Mouse (Mus musculus): ENCODE measurements around the gene Olfr316.
"Not testable (repeated sequence)": the region's sequence is repeated elsewhere in the genome, so short reads cannot be mapped to it uniquely, and the experiment has no call there.

Olfr316 gene

DNA sequence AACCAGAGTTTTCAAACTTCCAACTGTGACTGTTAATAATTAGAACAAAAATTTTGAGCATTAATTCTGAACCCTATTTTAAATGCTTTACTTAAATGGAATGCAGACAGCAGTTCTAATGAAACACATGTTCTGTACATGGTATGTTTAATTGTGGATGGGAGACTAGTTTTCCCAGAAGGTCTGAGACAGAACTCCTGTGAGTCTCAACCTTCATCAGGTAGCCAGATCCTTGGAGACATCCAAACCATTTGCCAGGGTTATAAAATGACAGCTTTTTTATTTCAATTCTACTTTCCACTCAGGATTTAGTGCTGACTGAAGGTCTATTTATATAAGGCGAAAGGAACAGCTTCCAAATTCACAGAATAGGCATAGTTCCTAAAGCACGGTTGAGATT lies at the start of gene Olfr316:
Olfr316 (plus strand) TSS at position 301 of the 400 bp plus-strand sequence.
- no peak for DNase-seq (ENCODE audit: low spot score in 2 of 2)

DNA sequence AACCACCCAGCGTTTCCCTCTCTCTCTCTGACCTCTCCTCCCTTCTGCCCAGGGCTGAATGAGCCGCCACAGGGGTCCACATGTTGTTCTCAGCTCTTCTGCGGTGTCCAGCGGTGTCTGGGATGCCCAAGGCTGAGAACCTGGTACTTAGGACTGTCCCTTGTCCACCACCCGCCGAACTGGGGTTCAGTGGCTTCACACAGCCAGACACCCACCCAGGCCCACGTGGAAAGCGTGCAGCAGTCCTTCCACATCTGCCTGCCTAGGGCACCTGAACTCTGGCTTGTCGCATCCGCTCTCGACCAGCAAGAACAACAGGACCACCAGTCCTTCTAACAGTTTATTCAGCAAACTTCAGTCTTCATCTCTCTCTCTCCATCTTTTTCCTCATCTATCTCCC lies 43.4 kb upstream of the Olfr316 start:
- DNase-seq (ENCODE audit: low spot score in 2 of 2) = no peak

DNA sequence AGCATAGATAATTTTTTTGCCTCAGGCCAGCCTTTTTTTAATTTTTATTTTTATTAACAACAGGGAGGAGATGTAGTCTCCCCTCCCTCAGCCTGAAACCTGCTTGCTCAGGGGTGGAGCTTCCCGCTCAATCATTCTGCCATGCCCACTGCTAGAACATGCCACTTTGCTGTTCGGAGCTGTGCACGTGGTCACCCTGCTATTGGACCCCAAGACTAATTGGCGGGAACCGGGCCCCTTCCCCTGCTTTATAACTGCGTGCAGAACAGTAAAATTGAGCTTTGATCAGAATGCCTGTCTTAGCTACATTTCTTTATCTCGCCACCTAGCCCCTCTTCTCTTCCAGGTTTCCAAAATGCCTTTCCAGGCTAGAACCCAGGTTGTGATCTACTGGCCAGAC lies 34.8 kb upstream of the Olfr316 start:
- DNase-seq (ENCODE audit: low spot score in 2 of 2) = not testable (repeated sequence)

DNA sequence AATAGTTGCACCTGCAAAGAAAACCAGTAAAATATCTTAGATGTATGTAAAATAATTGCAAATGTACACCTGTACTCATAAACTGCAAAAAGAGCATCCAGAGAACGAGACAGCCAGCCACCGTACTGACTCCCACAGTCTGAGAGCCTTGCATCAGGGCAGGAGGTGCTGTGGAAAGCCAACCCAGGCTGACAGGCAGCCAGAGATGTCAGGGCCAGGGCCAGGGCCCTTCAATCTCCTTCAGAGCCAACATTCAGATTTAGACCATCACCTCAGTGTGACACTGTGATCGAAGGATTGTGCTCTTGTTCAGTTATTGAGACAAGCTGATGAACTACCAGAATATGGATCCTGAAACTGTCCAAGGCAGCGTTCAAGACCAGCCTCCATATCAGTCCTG lies 32.8 kb upstream of the Olfr316 start:
- DNase-seq (ENCODE audit: low spot score in 2 of 2) = no peak

DNA sequence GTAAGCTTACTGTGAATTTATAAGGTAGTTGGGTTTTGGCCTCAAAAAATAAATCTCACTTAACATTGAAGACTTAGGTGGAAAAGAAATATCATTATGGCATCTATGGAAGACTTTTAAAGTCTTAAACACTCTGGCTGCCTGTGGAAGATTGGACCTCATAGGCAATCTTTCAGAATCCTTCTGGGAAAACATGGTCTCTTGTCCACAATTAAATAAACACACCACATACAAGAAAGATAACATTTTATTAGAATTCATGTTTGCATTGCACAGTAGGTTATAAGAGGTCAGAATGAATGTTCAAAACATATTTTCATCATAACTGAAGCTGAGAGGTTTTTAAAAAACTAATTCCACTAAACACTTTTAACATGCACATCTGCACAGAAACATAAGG lies 28.6 kb upstream of the Olfr316 start, which contains the start of gene Olfr318:
Olfr318 (minus strand) TSS at position 101 of the 400 bp plus-strand sequence.
- no peak for DNase-seq (ENCODE audit: low spot score in 2 of 2)

DNA sequence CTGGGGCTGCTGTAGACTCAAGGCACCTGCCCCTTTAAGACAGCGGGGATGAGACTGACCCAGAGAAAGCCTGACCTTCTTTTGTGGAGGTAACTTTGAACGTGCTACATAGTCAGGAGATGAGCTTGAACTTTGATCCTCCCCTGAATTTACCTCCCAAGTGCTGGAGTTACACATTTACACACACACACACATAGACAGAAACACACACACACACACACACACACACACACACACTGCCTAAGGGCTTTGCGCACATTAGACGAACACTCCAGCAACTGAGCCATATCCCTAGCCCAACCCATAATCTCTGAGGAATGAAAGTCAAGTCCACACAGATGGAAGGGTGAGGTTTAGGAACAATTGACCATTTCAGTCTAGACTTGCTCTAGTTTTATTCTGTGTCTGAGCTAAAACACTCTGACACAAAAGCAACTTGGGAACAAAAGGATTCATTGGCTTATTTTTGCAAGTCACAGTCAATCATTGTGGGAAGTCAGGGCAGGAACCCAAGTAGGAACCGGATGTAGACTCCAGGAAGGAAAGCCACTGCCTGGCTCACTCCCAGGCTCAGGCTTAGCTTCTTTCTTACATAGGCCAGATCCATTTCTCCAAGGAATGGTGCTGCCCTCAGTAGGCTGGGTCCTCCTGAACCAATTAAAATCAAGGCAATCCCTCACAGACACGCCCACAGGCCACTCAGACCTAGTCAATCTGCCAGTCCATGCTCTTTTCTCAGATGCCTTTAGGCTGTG lies 24.5 kb upstream of the Olfr316 start:
- DNase-seq (ENCODE audit: low spot score in 2 of 2) = not testable (repeated sequence)

GRCm38 (mm10) chr11:58733372-58733771 lies 19.2 kb upstream of the Olfr316 start:
- DNase-seq (ENCODE audit: low spot score in 2 of 2) = peak; percentile 17 to 37

DNA sequence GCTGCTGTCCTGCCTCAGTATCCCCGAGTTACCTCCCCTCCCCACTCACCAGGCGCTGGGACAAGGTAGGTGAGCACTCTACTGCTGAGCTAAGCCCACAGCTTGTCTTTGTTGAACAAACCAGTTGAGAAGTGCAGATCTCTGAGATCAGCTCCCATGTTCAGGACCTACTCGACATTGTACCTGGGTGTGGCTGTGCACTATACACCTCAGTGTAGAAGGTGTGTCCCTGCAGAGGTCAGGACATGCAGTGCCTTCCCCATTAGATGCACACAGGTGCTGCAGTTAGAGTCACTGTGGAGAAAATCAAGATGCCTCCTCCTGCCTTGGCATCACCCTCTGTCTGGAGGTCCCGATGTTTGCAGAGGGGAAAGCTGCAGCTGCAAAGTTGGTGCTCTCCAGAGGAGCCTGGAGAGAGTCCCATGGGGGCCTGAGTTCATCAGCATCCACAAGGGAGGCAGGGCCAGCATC lies 13.7 kb upstream of the Olfr316 start, which contains the start of gene Olfr317:
Olfr317 (minus strand) TSS at position 421 of the 471 bp plus-strand sequence.
- DNase-seq (ENCODE audit: low spot score in 2 of 2) = no peak

DNA sequence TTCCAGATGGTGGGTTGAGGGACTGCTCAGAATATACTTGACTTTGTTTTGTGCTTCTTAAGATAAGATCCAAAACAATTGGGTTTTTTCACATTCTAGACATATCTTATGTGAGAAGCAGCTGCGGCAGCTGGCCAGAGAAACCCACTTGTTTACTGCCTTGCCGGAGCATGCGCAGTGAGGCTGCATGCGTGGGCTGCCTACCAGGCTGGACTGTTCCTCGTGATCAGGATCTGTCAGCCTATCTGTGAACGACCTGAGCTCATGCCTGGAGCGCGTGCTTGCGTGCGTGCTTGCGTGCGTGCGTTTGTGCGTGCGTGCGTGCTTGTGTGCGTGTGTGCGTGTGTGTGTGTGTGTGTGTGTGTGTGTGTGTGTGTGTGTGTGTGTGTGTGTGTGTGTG lies 1.4 kb upstream of the Olfr316 start:
- DNase-seq (ENCODE audit: low spot score in 2 of 2) = peak; percentile 10 to 49

GRCm38 (mm10) chr11:58772888-58773287 lies 20.4 kb downstream of the Olfr316 start, which contains the start of gene Olfr315:
Gene Olfr315 (plus strand): TSS chr11:58773188.
- DNase-seq (ENCODE audit: low spot score in 2 of 2) = no peak

DNA sequence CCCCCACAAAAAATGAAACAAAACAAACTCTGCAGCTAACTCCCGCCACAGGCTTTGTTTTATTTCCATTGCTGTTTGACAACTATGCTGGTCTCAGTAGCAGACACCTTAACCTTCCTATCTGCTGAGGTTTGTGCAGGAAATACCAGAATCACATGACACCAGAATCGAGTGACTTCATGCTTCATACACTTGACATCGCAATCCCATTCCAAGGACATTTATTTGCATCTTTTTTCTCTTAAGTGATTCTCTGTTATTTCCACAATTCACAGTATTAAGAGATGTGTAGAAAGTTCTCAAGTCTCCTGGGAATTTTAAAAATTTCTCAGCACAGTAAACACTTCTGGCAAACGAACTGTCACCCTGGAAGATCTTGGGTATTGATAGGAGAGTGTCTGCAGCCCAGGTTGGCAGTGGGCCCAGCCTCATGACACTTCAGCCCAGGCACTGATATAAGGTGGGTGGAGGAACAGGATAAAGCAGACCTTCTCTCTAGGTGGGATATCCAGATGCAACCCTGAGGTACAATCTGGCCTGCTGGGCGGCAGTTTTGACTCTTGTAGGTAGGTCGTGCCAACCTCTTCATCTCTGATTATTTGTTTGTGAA lies 30.1 kb downstream of the Olfr316 start, which contains the start of gene Olfr314:
Olfr314 (plus strand) TSS at position 473 of the 610 bp plus-strand sequence.
- no peak for DNase-seq (ENCODE audit: low spot score in 2 of 2)

DNA sequence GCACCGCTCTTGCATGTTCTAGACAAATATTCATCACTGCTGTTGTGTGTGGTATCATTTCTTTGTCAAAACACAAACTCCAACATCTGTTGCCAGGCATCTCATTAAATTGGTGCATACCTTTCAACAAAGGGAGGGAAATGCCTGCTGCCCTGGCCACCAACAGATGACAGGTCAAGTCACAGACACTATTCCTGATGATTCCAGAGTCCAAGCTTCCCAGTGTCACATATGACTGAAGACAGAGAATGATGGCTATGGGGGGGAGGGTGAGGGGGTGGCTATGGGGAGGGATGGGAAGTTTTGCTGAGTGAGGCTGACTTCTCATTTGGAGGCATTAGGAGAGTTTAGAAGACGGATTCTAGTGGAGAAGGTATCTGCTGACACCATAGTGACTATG lies 31.6 kb downstream of the Olfr316 start:
- no peak for DNase-seq (ENCODE audit: low spot score in 2 of 2)

GRCm38 (mm10) chr11:58787651-58788050 lies 35.1 kb downstream of the Olfr316 start:
- no peak for DNase-seq (ENCODE audit: low spot score in 2 of 2)

DNA sequence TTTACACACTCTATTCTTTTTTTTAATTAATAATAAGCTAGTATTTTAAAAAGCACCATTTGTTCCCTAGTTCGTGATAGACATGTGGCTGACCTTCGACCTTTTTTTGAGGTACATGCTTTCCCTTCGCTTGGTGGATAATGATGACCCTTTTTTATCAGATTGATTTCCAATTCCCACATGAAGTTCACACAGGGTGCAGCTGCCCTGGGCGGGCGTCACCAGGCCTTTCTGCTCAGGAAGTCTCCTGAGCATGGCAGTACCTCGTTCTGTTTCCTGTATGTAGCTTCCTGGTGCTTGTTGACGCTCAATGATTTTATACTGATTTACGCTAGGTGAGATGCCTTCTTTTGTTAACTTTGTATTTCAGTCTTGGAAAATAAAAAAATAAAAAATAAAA lies 35.8 kb downstream of the Olfr316 start:
- DNase-seq (ENCODE audit: low spot score in 2 of 2) = no peak

DNA sequence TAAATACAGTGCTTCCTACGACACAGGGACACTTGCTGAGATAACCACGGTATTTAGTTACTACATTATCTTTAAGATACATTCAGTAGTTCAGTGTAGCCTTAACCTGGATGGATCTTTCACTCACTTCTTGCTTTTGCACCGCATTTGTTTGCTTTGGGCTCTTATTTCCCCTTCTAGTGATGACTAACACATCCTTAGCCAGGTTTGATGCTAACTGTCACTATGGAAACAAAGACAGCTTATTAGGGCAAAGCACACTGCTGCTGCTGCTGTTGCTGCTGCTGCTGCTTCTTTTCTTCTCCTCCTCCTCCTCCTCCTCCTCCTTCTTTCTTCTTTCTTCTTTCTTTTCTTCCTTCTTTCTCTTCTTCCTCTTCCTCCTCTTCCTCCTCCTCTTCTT lies 37.0 kb downstream of the Olfr316 start:
- DNase-seq (ENCODE audit: low spot score in 2 of 2) = no peak

- no peak for DNase-seq (ENCODE audit: low spot score in 2 of 2)
Measured at GRCm38 (mm10) chr11:58790053-58790452, 37.5 kb downstream of the Olfr316 start.

DNA sequence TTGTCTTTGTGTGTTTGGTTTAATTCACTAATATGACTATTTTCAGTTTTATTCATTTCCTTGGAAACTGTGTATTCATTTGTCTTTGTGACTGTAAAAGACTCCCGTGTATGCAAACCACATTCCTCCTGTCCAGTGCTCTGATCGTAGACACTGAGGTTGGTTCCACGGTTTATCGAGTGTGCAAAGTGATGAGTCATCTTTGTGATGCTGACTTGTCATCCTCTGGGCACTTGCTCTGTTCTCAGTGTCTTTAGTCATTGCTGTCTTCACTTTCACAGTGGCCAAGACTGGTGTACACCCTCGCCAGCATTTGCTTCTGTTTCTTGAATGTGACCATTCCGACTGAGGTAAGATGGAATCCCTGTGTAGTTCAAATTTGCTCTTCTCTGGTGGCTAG lies 38.1 kb downstream of the Olfr316 start:
- no peak for DNase-seq (ENCODE audit: low spot score in 2 of 2)

- no peak for DNase-seq (ENCODE audit: low spot score in 2 of 2)
Measured at GRCm38 (mm10) chr11:58795856-58796255, 43.3 kb downstream of the Olfr316 start.

GRCm38 (mm10) chr11:58796850-58797249 lies 44.3 kb downstream of the Olfr316 start:
- DNase-seq (ENCODE audit: low spot score in 2 of 2) = peak; percentile 42 to 46

GRCm38 (mm10) chr11:58799747-58800146 lies 47.2 kb downstream of the Olfr316 start:
- DNase-seq (ENCODE audit: low spot score in 2 of 2) = no peak

- DNase-seq (ENCODE audit: low spot score in 2 of 2) = no peak
Measured at GRCm38 (mm10) chr11:58801558-58802228, 49.2 kb downstream of the Olfr316 start, which contains the start of gene Fam183b. Gene Fam183b (minus strand): TSS chr11:58801960.

DNA sequence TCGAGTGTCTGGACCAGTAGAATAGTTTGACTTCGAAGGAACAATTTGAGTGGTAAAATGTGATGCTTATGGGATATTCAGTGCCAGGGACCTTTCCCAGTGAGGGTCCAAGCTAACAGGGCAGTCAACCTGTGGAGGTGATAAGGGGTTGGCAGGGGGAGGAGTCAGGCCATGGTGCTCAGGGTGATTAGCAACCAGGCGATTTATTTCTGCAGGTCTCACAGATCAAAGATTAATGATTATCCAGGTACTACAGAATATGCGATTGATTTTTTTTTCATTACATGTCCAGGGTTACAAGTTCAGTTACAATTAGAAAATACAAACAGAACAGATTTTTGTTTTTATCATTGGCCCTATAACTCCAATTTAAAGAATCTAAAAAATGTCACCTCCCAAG lies 51.3 kb downstream of the Olfr316 start:
- DNase-seq (ENCODE audit: low spot score in 2 of 2) = no peak

Measured in frontal cortex, postnatal 14 days (tissue).